Mouse (Mus musculus): ENCODE results near the gene Col6a2.

GRCm38 (mm10) chr10:76634094-76634571, 10.7 kb upstream of the Col6a2 start:
- TF ChIP-seq POLR2A (IDR thresholded peaks at IDR 0.05; ENCODE audit: low read depth, low read length) (no peak), CTCF (IDR thresholded peaks at IDR 0.05; ENCODE audit: borderline replicate concordance, insufficient read depth, low read length) (no peak)

All from embryonic fibroblast, embryonic 13.5 days (primary cell).